Mouse (Mus musculus): ENCODE results near the gene Gnb5. TPM values are rescaled to one million over a fixed set of nuclear protein-coding genes. Genes with fewer than 3 reads are reported as not detected.

Gnb5 gene
- total RNA-seq (2021), result 100 to 1,000 TPM; 115 to 125 TPM

GRCm38 (mm10) chr9:75306126-75306898, at the start of gene Gnb5:
Gene Gnb5 (plus strand): TSS chr9:75306288.
- intact Hi-C loops (cut with DNase I), result no loop called here
- DNase-seq (ENCODE audit: extremely low spot score in 1 of 2, low spot score in 2 of 2), result no peak

GRCm38 (mm10) chr9:75258792-75259191, 47.3 kb upstream of the Gnb5 start:
- intact Hi-C loops (cut with DNase I), result no loop called here
- DNase-seq (ENCODE audit: extremely low spot score in 1 of 2, low spot score in 2 of 2), result no peak

- DNase-seq (ENCODE audit: extremely low spot score in 1 of 2, low spot score in 2 of 2), result no peak
- intact Hi-C loops (cut with DNase I), result loop anchor here (5.0 kb wide), 2 partner anchors 62 to 207 kb away; no protein-coding TSS in a partner anchor
Measured at GRCm38 (mm10) chr9:75259656-75260055, 46.4 kb upstream of the Gnb5 start.

- intact Hi-C loops (cut with DNase I), result loop anchor here (5.0 kb wide), 2 partner anchors 64 to 209 kb away; no protein-coding TSS in a partner anchor
- DNase-seq (ENCODE audit: extremely low spot score in 1 of 2, low spot score in 2 of 2), result no peak
Measured at GRCm38 (mm10) chr9:75261332-75261872, 44.7 kb upstream of the Gnb5 start.

GRCm38 (mm10) chr9:75262235-75262826, 43.8 kb upstream of the Gnb5 start:
- intact Hi-C loops (cut with DNase I), result loop anchor here (5.0 kb wide), 2 partner anchors 65 to 210 kb away; no protein-coding TSS in a partner anchor
- DNase-seq (ENCODE audit: extremely low spot score in 1 of 2, low spot score in 2 of 2), result no peak

GRCm38 (mm10) chr9:75264008-75264718, 41.9 kb upstream of the Gnb5 start:
- DNase-seq (ENCODE audit: extremely low spot score in 1 of 2, low spot score in 2 of 2), result no peak
- intact Hi-C loops (cut with DNase I), result loop anchor here (5.0 kb wide), 2 partner anchors 67 to 212 kb away; no protein-coding TSS in a partner anchor

- no peak for DNase-seq (ENCODE audit: extremely low spot score in 1 of 2, low spot score in 2 of 2)
- intact Hi-C loops (cut with DNase I), result no loop called here
Measured at GRCm38 (mm10) chr9:75267147-75267546, 38.9 kb upstream of the Gnb5 start.

GRCm38 (mm10) chr9:75270382-75270781, 35.7 kb upstream of the Gnb5 start:
- intact Hi-C loops (cut with DNase I), result loop anchor here (10.0 kb wide), 1 partner anchor 366 kb away; no protein-coding TSS in a partner anchor
- no peak for DNase-seq (ENCODE audit: extremely low spot score in 1 of 2, low spot score in 2 of 2)

GRCm38 (mm10) chr9:75271539-75271938, 34.5 kb upstream of the Gnb5 start:
- intact Hi-C loops (cut with DNase I), result loop anchor here (10.0 kb wide), 1 partner anchor 367 kb away; no protein-coding TSS in a partner anchor

GRCm38 (mm10) chr9:75273646-75274045, 32.4 kb upstream of the Gnb5 start:
- intact Hi-C loops (cut with DNase I), result loop anchor here (10.0 kb wide), 1 partner anchor 369 kb away; no protein-coding TSS in a partner anchor
- no peak for DNase-seq (ENCODE audit: extremely low spot score in 1 of 2, low spot score in 2 of 2)

More at GRCm38 (mm10) chr9:75271539-75271938, 34.5 kb upstream of the Gnb5 start:
- no peak for DNase-seq (ENCODE audit: extremely low spot score in 1 of 2, low spot score in 2 of 2)

GRCm38 (mm10) chr9:75274486-75274885, 31.6 kb upstream of the Gnb5 start:
- DNase-seq (ENCODE audit: extremely low spot score in 1 of 2, low spot score in 2 of 2), result no peak
- intact Hi-C loops (cut with DNase I), result loop anchor here (10.0 kb wide), 1 partner anchor 370 kb away; no protein-coding TSS in a partner anchor

GRCm38 (mm10) chr9:75275051-75275450, 31.0 kb upstream of the Gnb5 start:
- DNase-seq (ENCODE audit: extremely low spot score in 1 of 2, low spot score in 2 of 2), result no peak
- intact Hi-C loops (cut with DNase I), result loop anchor here (10.0 kb wide), 1 partner anchor 370 kb away; no protein-coding TSS in a partner anchor

GRCm38 (mm10) chr9:75280814-75281213, 25.3 kb upstream of the Gnb5 start:
- intact Hi-C loops (cut with DNase I), result loop anchor here (5.0 to 10.0 kb wide), 2 partner anchors 164 to 236 kb away; partner anchors contain the start of gene Leo1
- no peak for DNase-seq (ENCODE audit: extremely low spot score in 1 of 2, low spot score in 2 of 2)

GRCm38 (mm10) chr9:75282179-75282578, 23.9 kb upstream of the Gnb5 start:
- DNase-seq (ENCODE audit: extremely low spot score in 1 of 2, low spot score in 2 of 2), result no peak
- intact Hi-C loops (cut with DNase I), result loop anchor here (5.0 to 10.0 kb wide), 2 partner anchors 163 to 235 kb away; partner anchors contain the start of gene Leo1

- DNase-seq (ENCODE audit: extremely low spot score in 1 of 2, low spot score in 2 of 2), result peak in 1 of 2 experiments; percentile 50
- intact Hi-C loops (cut with DNase I), result loop anchor here (5.0 to 10.0 kb wide), 2 partner anchors 162 to 234 kb away; partner anchors contain the start of gene Leo1
Measured at GRCm38 (mm10) chr9:75282830-75283229, 23.3 kb upstream of the Gnb5 start.

GRCm38 (mm10) chr9:75283636-75284035, 22.5 kb upstream of the Gnb5 start:
- DNase-seq (ENCODE audit: extremely low spot score in 1 of 2, low spot score in 2 of 2), result no peak
- intact Hi-C loops (cut with DNase I), result loop anchor here (5.0 to 10.0 kb wide), 2 partner anchors 161 to 234 kb away; partner anchors contain the start of gene Leo1

GRCm38 (mm10) chr9:75285363-75285762, 20.7 kb upstream of the Gnb5 start:
- intact Hi-C loops (cut with DNase I), result loop anchor here (10.0 kb wide), 1 partner anchor 159 kb away; the partner anchor contains the start of gene Leo1
- no peak for DNase-seq (ENCODE audit: extremely low spot score in 1 of 2, low spot score in 2 of 2)

GRCm38 (mm10) chr9:75287636-75288035, 18.5 kb upstream of the Gnb5 start:
- no peak for DNase-seq (ENCODE audit: extremely low spot score in 1 of 2, low spot score in 2 of 2)
- intact Hi-C loops (cut with DNase I), result loop anchor here (10.0 kb wide), 1 partner anchor 157 kb away; the partner anchor contains the start of gene Leo1
